23 mouse cellular contexts compared by ENCODE assay signal in the genomic region with DNA sequence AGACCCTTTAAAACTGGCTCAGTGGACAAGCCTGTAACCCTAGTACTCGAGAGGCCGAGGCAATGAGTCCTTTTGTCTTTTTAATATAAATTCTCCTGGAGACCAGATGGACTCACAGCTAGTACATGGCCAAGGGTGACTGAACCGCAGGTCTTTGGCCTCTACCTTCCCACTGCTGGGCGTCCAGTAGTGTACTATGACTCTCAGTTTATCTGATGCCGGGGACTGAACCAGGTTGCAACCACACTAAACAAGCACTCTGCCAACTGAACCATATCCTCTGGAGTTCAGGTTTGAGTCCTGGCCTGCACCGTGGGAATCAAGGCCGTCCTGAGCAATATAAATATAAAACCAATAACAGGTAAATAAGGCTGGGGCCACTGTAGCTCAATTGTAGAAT. TPM values are rescaled to one million over a fixed set of nuclear protein-coding genes. Genes with fewer than 3 reads are reported as not detected.
A peak's percentile ranks its signal among the peaks of the same experiment; 100 is the strongest.
DNase-seq lines count a peak whose midpoint lies in the region; ATAC-seq and TF ChIP-seq lines count a peak whose summit lies in the region.
"Had no signal": no experiment of that assay in that cellular context is flagged by ENCODE, and none has a peak within 500 bp of the region (broad histone marks: within the 10 kb centered on the region; RNA-seq: fewer than 3 reads in every experiment).

No protein-coding gene starts in this region.

- H3K27ac ChIP-seq in liver, postnatal 0 days (ENCODE audit: low read depth) = no peak overlapping the region
- H3K27ac ChIP-seq in liver, embryonic 11.5 days (ENCODE audit: low read depth, low read length) = no peak overlapping the region
- H3K27ac ChIP-seq: embryonic facial prominence, embryonic 13.5 days; embryonic facial prominence, embryonic 15.5 days; forebrain, embryonic 10.5 days; forebrain, embryonic 12.5 days had no signal

- H3K9me3 ChIP-seq in liver, postnatal 0 days (ENCODE audit: low read length) = no peaks in the 10 kb centered on the region
- H3K9me3 ChIP-seq in liver, embryonic 11.5 days (ENCODE audit: control insufficient read depth, low read length) = no peaks in the 10 kb centered on the region
- H3K9me3 ChIP-seq: embryonic facial prominence, embryonic 13.5 days; embryonic facial prominence, embryonic 15.5 days; forebrain, embryonic 10.5 days; forebrain, embryonic 12.5 days had no signal

- H3K4me2 ChIP-seq in liver, postnatal 0 days (ENCODE audit: low read depth, low read length) = no peak overlapping the region
- H3K4me2 ChIP-seq in liver, embryonic 11.5 days = no peak overlapping the region
- H3K4me2 ChIP-seq: embryonic facial prominence, embryonic 13.5 days; embryonic facial prominence, embryonic 15.5 days; forebrain, embryonic 12.5 days had no signal

- 72% methylated on average over 7 of the region's 7 CpGs for WGBS in liver, postnatal 0 days (ENCODE audit: insufficient replicate concordance)
- 81% methylated on average over 7 of the region's 7 CpGs for WGBS in liver, embryonic 11.5 days

- peaks cover 5% of the 10 kb centered on the region for H3K4me1 ChIP-seq in liver, postnatal 0 days (ENCODE audit: insufficient read depth)
- H3K4me1 ChIP-seq in liver, embryonic 11.5 days (replicated peaks; ENCODE audit: control insufficient read depth, insufficient read depth, low read length) = peaks cover 25% of the 10 kb centered on the region
- H3K4me1 ChIP-seq: embryonic facial prominence, embryonic 13.5 days had no signal

- H3K27me3 ChIP-seq in liver, postnatal 0 days (ENCODE audit: insufficient read depth, low read length) = no peaks in the 10 kb centered on the region
- H3K27me3 ChIP-seq in liver, embryonic 11.5 days (replicated peaks; ENCODE audit: control insufficient read depth, insufficient read depth, low read length) = no peaks in the 10 kb centered on the region
- H3K27me3 ChIP-seq: embryonic facial prominence, embryonic 15.5 days had no signal

- TF ChIP-seq EP300 in liver, postnatal 0 days (IDR thresholded peaks at IDR 0.05; ENCODE audit: low read depth) = no peak

- H3K4me3 ChIP-seq in liver, postnatal 0 days (ENCODE audit: low read depth, low read length) = no peak overlapping the region
- H3K4me3 ChIP-seq in liver, embryonic 11.5 days (ENCODE audit: low read depth, low read length) = no peak overlapping the region
- H3K4me3 ChIP-seq: embryonic facial prominence, embryonic 13.5 days; embryonic facial prominence, embryonic 15.5 days; erythroblast, embryonic 14.5 days; forebrain, embryonic 10.5 days; forebrain, embryonic 12.5 days had no signal

- no peak for TF ChIP-seq CTCF in liver, postnatal 0 days (IDR thresholded peaks at IDR 0.05; ENCODE audit: low read depth)

- DNase-seq in kidney, adult 9 months = peak; percentile 31
- no peak for DNase-seq in kidney, adult 11 months
- DNase-seq in kidney, postnatal 10 days = peak; percentile 31
- DNase-seq in kidney, postnatal 4 days = no peak
- DNase-seq in kidney, postnatal 36 days = peak; percentile 26 to 62
- no peak for DNase-seq in kidney, adult 18-20 months
- no peak for DNase-seq in liver, postnatal 0 days
- DNase-seq in liver, embryonic 11.5 days (ENCODE audit: low spot score) = no peak
- DNase-seq: adrenal gland, adult 2 months; adrenal gland, postnatal 10 days; adrenal gland, postnatal 25 days; cerebellum, adult 11 months; cerebellum, adult 18-20 months; cerebellum, adult 8-10 months; cerebellum, adult 9-11 months; cerebellum, postnatal 36 days; embryo, embryonic 11 days had no signal

- H3K9ac ChIP-seq in liver, postnatal 0 days (replicated peaks) = no peak overlapping the region
- H3K9ac ChIP-seq in liver, embryonic 11.5 days (ENCODE audit: low read depth, low read length) = no peak overlapping the region
- H3K9ac ChIP-seq: embryonic facial prominence, embryonic 13.5 days; embryonic facial prominence, embryonic 15.5 days; forebrain, embryonic 12.5 days had no signal

- H3K36me3 ChIP-seq in liver, postnatal 0 days (replicated peaks; ENCODE audit: insufficient read depth, low read length) = no peaks in the 10 kb centered on the region
- H3K36me3 ChIP-seq in liver, embryonic 11.5 days (ENCODE audit: control insufficient read depth, insufficient read depth, low read length) = no peaks in the 10 kb centered on the region
- H3K36me3 ChIP-seq: embryonic facial prominence, embryonic 13.5 days; embryonic facial prominence, embryonic 15.5 days; forebrain, embryonic 10.5 days; forebrain, embryonic 12.5 days had no signal

- peak; percentile 69 for ATAC-seq in liver, postnatal 0 days
- no peak for ATAC-seq in liver, embryonic 11.5 days (replicated peaks; ENCODE audit: low FRiP score)
- ATAC-seq: forebrain, embryonic 14.5 days had no signal

RNA-seq across cellular contexts. Expression of gene Nol4l, which starts 24.8 kb away (rescaled TPM):
- polyA plus RNA-seq in liver, postnatal 0 days (2015; fragmentation: Nextera tagmentation; extraction: Ambion mirVana) = 1.7 and 1.9 TPM in 2 replicates
- 14.1 and 15.8 TPM in 2 replicates for polyA plus RNA-seq in liver, embryonic 11.5 days (2014; fragmentation: Nextera tagmentation; extraction: Ambion mirVana)

Comparison
In these comparisons a context has a peak if more than half of its experiments do, and no peak if none do; other contexts are left out.
1. DNase-seq: peak in kidney, adult 9 months (single experiment), kidney, postnatal 10 days (single experiment) and kidney, postnatal 36 days (2 of 2); none in kidney, adult 11 months (single experiment), kidney, postnatal 4 days (0 of 2), kidney, adult 18-20 months (single experiment), liver, postnatal 0 days (single experiment) and liver, embryonic 11.5 days (single experiment).